Mouse (Mus musculus) adrenal gland, adult 2 months (tissue): ENCODE measurements around the gene Setd1b. TPM values are rescaled to one million over a fixed set of nuclear protein-coding genes. Genes with fewer than 3 reads are reported as not detected.
"Not testable (repeated sequence)": the region's sequence is repeated elsewhere in the genome, so short reads cannot be mapped to it uniquely, and the experiment has no call there.

Source experiments
- DNase-seq: peaks from one replicate; pipeline ENCODE4 v3.0.0; 2021
- polyA plus RNA-seq: library from polyadenylated mRNA; depleted of rRNA; stranded (reverse); fragments of >200 nt; gene quantifications from 2 replicates; pipeline ENCODE4 v1.2.3, GENCODE M21; 2012; rRNA removed
- total RNA-seq, 2 experiments: library from RNA; stranded (reverse); gene quantifications; 2 replicates each; pipeline ENCODE4 v1.2.3; 2021

Gene Setd1b
- total and polyA plus RNA-seq, 3 experiments, result 20.5 to 24.0 (median 22.3) TPM

- DNase-seq, result no peak
These were observed 59.5 kb downstream of the Setd1b start for GRCm38 (mm10) chr5:123201523-123201892.

- no peak for DNase-seq
These were observed 60.0 kb downstream of the Setd1b start for GRCm38 (mm10) chr5:123201987-123202386.

- not testable (repeated sequence) for DNase-seq
These were observed 60.8 kb downstream of the Setd1b start for GRCm38 (mm10) chr5:123202771-123203170.

- not testable (repeated sequence) for DNase-seq
These were observed 61.6 kb downstream of the Setd1b start for GRCm38 (mm10) chr5:123203591-123203990.

Other genes starting within 250 kb of the Setd1b start
- gene Kdm2b, start 152.4 kb upstream of the Setd1b start, total RNA-seq, result 10 to 100 TPM; 13.5 to 15.0 TPM
- 11.7 and 12.5 TPM in 2 replicates for gene Kdm2b, start 152.4 kb upstream of the Setd1b start, polyA plus RNA-seq
- 10 to 100 TPM in 1 of 2 experiments, 1 to 10 TPM in 1; 9.8 to 13.6 TPM for gene Orai1, start 127.1 kb upstream of the Setd1b start, total RNA-seq
- gene Orai1, start 127.1 kb upstream of the Setd1b start, polyA plus RNA-seq, result 56.8 and 67.8 TPM in 2 replicates
- gene Morn3, start 95.2 kb upstream of the Setd1b start, total RNA-seq, result not detected
- gene Morn3, start 95.2 kb upstream of the Setd1b start, polyA plus RNA-seq, result not detected in 2 replicates
- 10 to 100 TPM; 32.0 to 33.2 TPM for gene Tmem120b, start 73.8 kb upstream of the Setd1b start, total RNA-seq
- gene Tmem120b, start 73.8 kb upstream of the Setd1b start, polyA plus RNA-seq, result 19.0 and 32.8 TPM in 2 replicates
- 1 to 10 TPM in 1 of 2 experiments, under 1 TPM in 1; 0.84 to 3.8 TPM for gene Rhof, start 9.5 kb upstream of the Setd1b start, total RNA-seq
- 1.7 and 3.6 TPM in 2 replicates for gene Rhof, start 9.5 kb upstream of the Setd1b start, polyA plus RNA-seq
- 10 to 100 TPM; 20.5 to 29.1 TPM for gene Psmd9, start 27.2 kb downstream of the Setd1b start, total RNA-seq
- gene Psmd9, start 27.2 kb downstream of the Setd1b start, polyA plus RNA-seq, result 17.9 and 22.6 TPM in 2 replicates
- gene Hpd, start 40.5 kb downstream of the Setd1b start, total RNA-seq, result 10 to 100 TPM in 1 of 2 experiments, 1 to 10 TPM in 1; 5.0 to 11.2 TPM
- 1.0 and 2.2 TPM in 2 replicates for gene Hpd, start 40.5 kb downstream of the Setd1b start, polyA plus RNA-seq
- 1 to 10 TPM; 1.0 to 1.2 TPM for gene Wdr66, start 109.9 kb downstream of the Setd1b start, total RNA-seq
- gene Wdr66, start 109.9 kb downstream of the Setd1b start, polyA plus RNA-seq, result 0.56 and 0.79 TPM in 2 replicates
- 10 to 100 TPM in 1 of 2 experiments, 1 to 10 TPM in 1; 6.1 to 11.2 TPM for gene Bcl7a, start 201.6 kb downstream of the Setd1b start, total RNA-seq
- 5.2 and 6.1 TPM in 2 replicates for gene Bcl7a, start 201.6 kb downstream of the Setd1b start, polyA plus RNA-seq